Mouse (Mus musculus) small intestine, adult 2 months (tissue): Measurements from ENCODE around the gene Epha4.

Experiments
- CTCF ChIP-seq: fragments of 200-500 bp; IDR thresholded peaks from 2 replicates; pipeline ENCODE4 v1.5.1; 2012; ENCODE audit warnings: low read depth, mild to moderate bottlenecking, control low read depth, inconsistent platforms, low read length, moderate library complexity, mixed read lengths; ENCODE audit not compliant: insufficient replicate concordance, insufficient read length; ENCODE audit errors: extremely low read depth
- POLR2A ChIP-seq: fragments of 200-500 bp; IDR thresholded peaks from 2 replicates; pipeline ENCODE4 v1.6.1; 2012; ENCODE audit warnings: low read depth, mild to moderate bottlenecking, control low read depth, inconsistent platforms, low read length, moderate library complexity

DNA sequence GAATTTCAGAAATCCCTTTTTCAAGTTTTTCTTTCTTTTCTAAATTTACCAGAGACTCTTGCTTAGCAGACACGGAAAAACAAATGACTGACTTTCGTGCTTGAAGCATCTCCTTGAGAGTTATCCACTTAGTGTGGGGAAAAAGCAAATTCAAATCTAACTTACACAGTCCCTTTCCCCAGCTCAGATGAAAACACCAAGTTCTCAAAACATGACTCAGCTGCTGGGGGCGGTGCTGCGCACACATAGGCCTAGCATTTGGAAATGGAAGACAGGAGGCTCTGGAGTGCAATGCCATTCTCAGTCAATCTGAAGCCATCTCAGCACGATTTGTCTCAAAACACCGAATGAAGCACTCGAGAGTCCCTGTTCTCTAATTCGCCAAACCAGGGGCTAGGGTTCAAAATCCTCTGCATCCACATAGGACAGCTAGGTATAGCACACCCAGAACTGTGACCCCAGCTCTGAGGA lies 11.1 kb downstream of the Epha4 start:
- TF ChIP-seq CTCF (no peak), POLR2A (no peak)
